In genomic region chr7:107417043-107417850, GRCm38 (mm10) we compare ENCODE assay signal across 24 mouse cellular contexts. TPM values are rescaled to one million over a fixed set of nuclear protein-coding genes. Genes with fewer than 3 reads are reported as not detected.
DNase-seq lines count a peak whose midpoint lies in the region; ATAC-seq lines count a peak whose summit lies in the region.
"Had no signal": no experiment of that assay in that cellular context is flagged by ENCODE, and none has a peak within 500 bp of the region (broad histone marks: within the 10 kb centered on the region; RNA-seq: fewer than 3 reads in every experiment).

No protein-coding gene starts in this region.

- H3K9me3 ChIP-seq in kidney, embryonic 15.5 days (replicated peaks) = no peaks in the 10 kb centered on the region
- H3K9me3 ChIP-seq in lung, embryonic 15.5 days = no peaks in the 10 kb centered on the region
- 0 out of 2 replicates have a peak, but pooled peaks cover 3% of the 10 kb centered on the region for H3K9me3 ChIP-seq in embryonic facial prominence, embryonic 13.5 days
- H3K9me3 ChIP-seq: limb, embryonic 15.5 days; midbrain, embryonic 12.5 days had no signal

- no peak for DNase-seq in kidney, postnatal 25 days
- DNase-seq in lung, postnatal 4 days = no peak
- peak; percentile 20 for DNase-seq in retina, postnatal 7 days (ENCODE audit: low read depth, low spot score)
- DNase-seq in layer of hippocampus, postnatal 14 days (ENCODE audit: low spot score in 2 of 2) = no peak
- DNase-seq: adrenal gland, adult 2 months; cerebellum, adult 11-12 months; cerebellum, postnatal 14 days; forebrain, postnatal 0 days; gastrocnemius, adult 2 months; heart, postnatal 36 days; kidney, adult 8-10 months; right cerebral cortex, postnatal 25 days; spleen, adult 18-20 months; thymus, postnatal 14 days had no signal

- no peak overlapping the region for H3K4me2 ChIP-seq in kidney, embryonic 15.5 days
- H3K4me2 ChIP-seq in lung, embryonic 15.5 days = no peak overlapping the region
- H3K4me2 ChIP-seq in embryonic facial prominence, embryonic 13.5 days = no peak overlapping the region
- H3K4me2 ChIP-seq: hindbrain, embryonic 14.5 days; limb, embryonic 15.5 days; midbrain, embryonic 12.5 days had no signal

- H3K36me3 ChIP-seq in kidney, embryonic 15.5 days = no peaks in the 10 kb centered on the region
- no peaks in the 10 kb centered on the region for H3K36me3 ChIP-seq in lung, embryonic 15.5 days
- H3K36me3 ChIP-seq in embryonic facial prominence, embryonic 13.5 days = no peaks in the 10 kb centered on the region
- H3K36me3 ChIP-seq: limb, embryonic 15.5 days; midbrain, embryonic 12.5 days had no signal

- 45% methylated on average over 3 of the region's 3 CpGs for WGBS in kidney, embryonic 15.5 days
- WGBS in lung, embryonic 15.5 days = 43% methylated on average over 3 of the region's 3 CpGs
- WGBS in embryonic facial prominence, embryonic 13.5 days = 21% methylated on average over 3 of the region's 3 CpGs

- H3K27ac ChIP-seq in kidney, embryonic 15.5 days = no peak overlapping the region
- no peak overlapping the region for H3K27ac ChIP-seq in lung, embryonic 15.5 days
- no peak overlapping the region for H3K27ac ChIP-seq in embryonic facial prominence, embryonic 13.5 days
- H3K27ac ChIP-seq: gastrocnemius, adult 2 months; hindbrain, embryonic 14.5 days; limb, embryonic 15.5 days; liver, embryonic 14.5 days; midbrain, embryonic 12.5 days had no signal

- H3K4me1 ChIP-seq in kidney, embryonic 15.5 days = no peaks in the 10 kb centered on the region
- no peaks in the 10 kb centered on the region for H3K4me1 ChIP-seq in lung, embryonic 15.5 days
- H3K4me1 ChIP-seq in embryonic facial prominence, embryonic 13.5 days = peaks cover 4% of the 10 kb centered on the region
- H3K4me1 ChIP-seq: limb, embryonic 15.5 days; midbrain, embryonic 12.5 days had no signal

- H3K27me3 ChIP-seq in kidney, embryonic 15.5 days = no peaks in the 10 kb centered on the region
- H3K27me3 ChIP-seq in lung, embryonic 15.5 days = no peaks in the 10 kb centered on the region
- H3K27me3 ChIP-seq in embryonic facial prominence, embryonic 13.5 days = no peaks in the 10 kb centered on the region
- H3K27me3 ChIP-seq: limb, embryonic 15.5 days; midbrain, embryonic 12.5 days had no signal

- ATAC-seq in kidney, embryonic 15.5 days (replicated peaks; ENCODE audit: low FRiP score) = peak; percentile 46; the same call in 1 of the 2 replicates
- 0 out of 2 replicates have a peak, but pooled peaks have one; percentile 39 for ATAC-seq in lung, embryonic 15.5 days (ENCODE audit: borderline replicate concordance, extremely low read depth, low FRiP score, low TSS enrichment)
- 0 out of 2 replicates have a peak, but pooled peaks have one; percentile 52 for ATAC-seq in embryonic facial prominence, embryonic 13.5 days (ENCODE audit: insufficient number of reproducible peaks, insufficient read depth, low FRiP score, low TSS enrichment, low read depth)
- ATAC-seq: lung, postnatal 0 days had no signal

- H3K4me3 ChIP-seq in kidney, embryonic 15.5 days (replicated peaks) = no peak overlapping the region
- no peak overlapping the region for H3K4me3 ChIP-seq in lung, embryonic 15.5 days
- no peak overlapping the region for H3K4me3 ChIP-seq in embryonic facial prominence, embryonic 13.5 days
- H3K4me3 ChIP-seq: gastrocnemius, adult 2 months; limb, embryonic 15.5 days; midbrain, embryonic 12.5 days had no signal

- H3K9ac ChIP-seq in kidney, embryonic 15.5 days = no peak overlapping the region
- H3K9ac ChIP-seq in lung, embryonic 15.5 days = no peak overlapping the region
- H3K9ac ChIP-seq in embryonic facial prominence, embryonic 13.5 days = no peak overlapping the region
- H3K9ac ChIP-seq: forebrain, postnatal 0 days; hindbrain, embryonic 14.5 days; limb, embryonic 15.5 days; liver, embryonic 14.5 days; midbrain, embryonic 12.5 days had no signal

RNA-seq across cellular contexts. Expression of gene Syt9, which starts 46.7 kb away (rescaled TPM):
- 4.9 and 5.2 TPM in 2 replicates for polyA plus RNA-seq in kidney, embryonic 15.5 days (2015; fragmentation: Nextera tagmentation; extraction: Ambion mirVana)
- polyA plus RNA-seq in lung, embryonic 15.5 days (2015; fragmentation: Nextera tagmentation; extraction: Ambion mirVana) = 1.5 and 2.2 TPM in 2 replicates
- polyA plus RNA-seq in embryonic facial prominence, embryonic 13.5 days (2015; fragmentation: Nextera tagmentation; extraction: Ambion mirVana) = 3.9 and 4.2 TPM in 2 replicates
- 10 to 100 TPM in 1 of 2 experiments, 1 to 10 TPM in 1; 7.6 to 10.4 TPM for total RNA-seq in layer of hippocampus, postnatal 14 days (2021)
- total RNA-seq: heart, postnatal 36 days; megakaryocyte, adult 5-6 weeks; neutrophil, adult 5-6 weeks had no signal
